Mouse (Mus musculus): ENCODE data around the gene Pnpla3. TPM values are rescaled to one million over a fixed set of nuclear protein-coding genes. Genes with fewer than 3 reads are reported as not detected.

Pnpla3 gene
- polyA plus RNA-seq, 1 experiment from 2014 or later = 0.49 TPM

DNA sequence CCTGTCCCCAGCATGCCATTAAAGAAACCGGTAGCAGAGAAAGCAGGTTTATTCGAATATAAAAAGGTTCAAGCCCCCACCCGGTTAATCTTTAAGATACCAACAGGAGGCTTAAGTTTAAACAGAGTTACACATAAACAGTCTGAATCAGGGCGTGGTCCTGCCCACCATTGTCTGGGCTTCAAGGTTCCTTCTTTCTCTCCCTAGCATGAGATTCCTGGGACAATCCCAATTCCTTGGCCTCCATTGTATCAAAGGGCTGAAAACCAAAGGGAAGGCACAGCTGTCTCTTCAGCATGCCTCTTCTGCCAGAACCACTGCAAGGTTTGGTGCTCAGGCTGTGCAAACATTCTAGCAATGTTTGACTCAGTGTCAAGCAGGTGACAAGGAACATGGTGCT lies 18.6 kb downstream of the Pnpla3 start:
- no peak for DNase-seq (ENCODE audit: low spot score)
- TF ChIP-seq CTCF (IDR thresholded peaks at IDR 0.05) (no peak), EP300 (IDR thresholded peaks at IDR 0.05) (no peak)
- Histone ChIP-seq H3K4me3 (ENCODE audit: low read depth, low read length) (no peak overlapping the region), H3K36me3 (ENCODE audit: insufficient read depth, low read length) (no peaks in the 10 kb centered on the region), H3K4me1 (ENCODE audit: insufficient read depth, low read depth, low read length) (no peaks in the 10 kb centered on the region), H3K27ac (ENCODE audit: low read length) (no peak overlapping the region), H3K4me2 (replicated peaks; ENCODE audit: low read depth, low read length) (no peak overlapping the region), H3K9me3 (ENCODE audit: low read length) (no peaks in the 10 kb centered on the region), H3K9ac (replicated peaks; ENCODE audit: low read depth) (no peak overlapping the region), H3K27me3 (replicated peaks; ENCODE audit: insufficient read depth, low read length) (no peaks in the 10 kb centered on the region)
- WGBS = 54% methylated on average over 4 of the region's 4 CpGs
- ATAC-seq = no peak

DNA sequence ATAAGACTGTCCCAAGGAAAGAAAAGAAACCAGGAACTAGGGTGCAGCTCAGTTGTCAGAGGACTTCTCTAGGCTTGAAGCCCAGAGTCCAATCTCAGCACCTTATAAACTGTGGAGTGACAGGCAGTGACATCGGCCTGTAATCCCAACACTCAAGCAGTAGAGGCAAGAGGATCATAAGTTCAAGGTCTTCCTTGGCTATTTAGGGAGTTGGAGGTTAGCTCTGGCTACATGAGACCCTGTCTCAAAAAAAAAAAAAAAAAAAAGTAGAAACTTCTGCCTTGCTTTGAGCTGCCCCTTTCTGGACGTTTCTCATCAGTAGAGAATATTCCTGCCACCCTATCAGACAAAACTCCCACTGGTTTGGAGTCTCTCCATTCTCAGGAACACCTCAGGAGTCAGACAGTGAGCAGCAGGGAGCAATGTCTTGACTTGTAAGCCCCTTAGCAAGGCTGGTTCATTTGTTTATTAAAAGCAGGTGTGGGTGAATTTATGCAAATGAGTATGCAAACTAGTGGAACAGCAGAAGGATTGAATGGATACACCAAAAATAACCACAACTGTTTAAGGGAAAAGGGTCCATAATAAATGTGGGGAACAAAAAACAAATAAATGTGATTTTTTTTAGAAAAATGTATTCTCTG lies 21.4 kb downstream of the Pnpla3 start:
- Histone ChIP-seq H3K27ac (ENCODE audit: low read length) (no peak overlapping the region), H3K9me3 (ENCODE audit: low read length) (no peaks in the 10 kb centered on the region), H3K4me3 (ENCODE audit: low read depth, low read length) (no peak overlapping the region), H3K4me1 (ENCODE audit: insufficient read depth, low read depth, low read length) (no peaks in the 10 kb centered on the region), H3K36me3 (ENCODE audit: insufficient read depth, low read length) (no peaks in the 10 kb centered on the region), H3K4me2 (replicated peaks; ENCODE audit: low read depth, low read length) (no peak overlapping the region), H3K27me3 (replicated peaks; ENCODE audit: insufficient read depth, low read length) (no peaks in the 10 kb centered on the region), H3K9ac (replicated peaks; ENCODE audit: low read depth) (no peak overlapping the region)
- TF ChIP-seq EP300 (IDR thresholded peaks at IDR 0.05) = no peak
- TF ChIP-seq CTCF (IDR thresholded peaks at IDR 0.05) = no peak
- 44% methylated on average over 2 of the region's 2 CpGs for WGBS
- DNase-seq (ENCODE audit: low spot score) = no peak
- no peak for ATAC-seq

DNA sequence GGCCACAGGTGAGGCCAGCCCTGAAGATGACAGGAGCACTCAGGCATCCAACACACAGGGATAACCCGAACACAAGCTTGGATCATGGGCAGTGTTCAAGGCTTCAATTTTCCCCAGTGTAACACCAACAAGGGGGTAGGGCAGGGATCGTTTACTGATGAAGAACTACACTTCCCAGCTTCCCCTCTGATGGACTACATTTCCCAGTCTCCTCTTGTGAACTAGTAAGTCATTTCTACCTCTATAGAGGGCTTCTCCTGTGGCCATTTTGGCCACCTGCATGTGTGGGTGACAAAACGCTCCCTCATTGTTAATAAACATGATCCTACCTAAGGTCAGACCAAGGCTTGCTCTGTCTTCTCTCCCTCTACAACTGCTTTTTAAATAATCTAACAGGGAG lies 22.2 kb downstream of the Pnpla3 start:
- TF ChIP-seq EP300 (IDR thresholded peaks at IDR 0.05) (no peak), CTCF (IDR thresholded peaks at IDR 0.05) (no peak)
- peak; percentile 35 for DNase-seq (ENCODE audit: low spot score)
- no peaks in the 10 kb centered on the region for H3K9me3 ChIP-seq (ENCODE audit: low read length)
- H3K4me2 ChIP-seq (replicated peaks; ENCODE audit: low read depth, low read length) = no peak overlapping the region
- H3K4me1 ChIP-seq (ENCODE audit: insufficient read depth, low read depth, low read length) = no peaks in the 10 kb centered on the region
- no peak overlapping the region for H3K4me3 ChIP-seq (ENCODE audit: low read depth, low read length)
- H3K27ac ChIP-seq (ENCODE audit: low read length) = no peak overlapping the region
- no peak for ATAC-seq
- no peak overlapping the region for H3K9ac ChIP-seq (replicated peaks; ENCODE audit: low read depth)
- no peaks in the 10 kb centered on the region for H3K36me3 ChIP-seq (ENCODE audit: insufficient read depth, low read length)
- WGBS = 36% methylated on average over 3 of the region's 3 CpGs
- H3K27me3 ChIP-seq (replicated peaks; ENCODE audit: insufficient read depth, low read length) = no peaks in the 10 kb centered on the region

DNA sequence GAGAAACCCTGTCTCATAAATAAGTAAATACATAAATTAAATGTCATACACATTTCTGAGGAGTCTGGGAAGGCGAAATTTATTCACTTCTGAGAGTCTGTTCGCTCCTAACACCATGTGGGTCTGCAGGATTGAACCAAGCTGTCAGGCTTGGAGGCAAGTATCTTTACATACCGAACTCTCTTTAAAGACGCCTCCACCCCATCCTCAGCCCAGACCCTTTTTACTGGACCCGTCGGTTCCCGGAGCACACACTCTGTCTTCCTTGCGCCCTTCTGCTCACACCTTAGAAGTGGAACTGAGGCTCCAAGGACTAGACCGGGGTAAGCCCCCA lies 24.1 kb downstream of the Pnpla3 start:
- DNase-seq (ENCODE audit: low spot score) (no peak), ATAC-seq (peak; percentile 9; the same call in 1 of the 2 replicates)
- Histone ChIP-seq H3K4me1 (ENCODE audit: insufficient read depth, low read depth, low read length) (no peaks in the 10 kb centered on the region), H3K27me3 (replicated peaks; ENCODE audit: insufficient read depth, low read length) (no peaks in the 10 kb centered on the region), H3K4me2 (replicated peaks; ENCODE audit: low read depth, low read length) (peak overlapping the region; percentile 53), H3K36me3 (ENCODE audit: insufficient read depth, low read length) (0 out of 2 replicates have a peak, but pooled peaks cover 10% of the 10 kb centered on the region), H3K9me3 (ENCODE audit: low read length) (no peaks in the 10 kb centered on the region), H3K9ac (replicated peaks; ENCODE audit: low read depth) (peak overlapping the region; percentile 75), H3K27ac (ENCODE audit: low read length) (peak overlapping the region; percentile 91), H3K4me3 (ENCODE audit: low read depth, low read length) (peak overlapping the region; percentile 82)
- 2% methylated on average over 9 of the region's 9 CpGs for WGBS
- TF ChIP-seq EP300 (IDR thresholded peaks at IDR 0.05) = no peak
- no peak for TF ChIP-seq CTCF (IDR thresholded peaks at IDR 0.05)

DNA sequence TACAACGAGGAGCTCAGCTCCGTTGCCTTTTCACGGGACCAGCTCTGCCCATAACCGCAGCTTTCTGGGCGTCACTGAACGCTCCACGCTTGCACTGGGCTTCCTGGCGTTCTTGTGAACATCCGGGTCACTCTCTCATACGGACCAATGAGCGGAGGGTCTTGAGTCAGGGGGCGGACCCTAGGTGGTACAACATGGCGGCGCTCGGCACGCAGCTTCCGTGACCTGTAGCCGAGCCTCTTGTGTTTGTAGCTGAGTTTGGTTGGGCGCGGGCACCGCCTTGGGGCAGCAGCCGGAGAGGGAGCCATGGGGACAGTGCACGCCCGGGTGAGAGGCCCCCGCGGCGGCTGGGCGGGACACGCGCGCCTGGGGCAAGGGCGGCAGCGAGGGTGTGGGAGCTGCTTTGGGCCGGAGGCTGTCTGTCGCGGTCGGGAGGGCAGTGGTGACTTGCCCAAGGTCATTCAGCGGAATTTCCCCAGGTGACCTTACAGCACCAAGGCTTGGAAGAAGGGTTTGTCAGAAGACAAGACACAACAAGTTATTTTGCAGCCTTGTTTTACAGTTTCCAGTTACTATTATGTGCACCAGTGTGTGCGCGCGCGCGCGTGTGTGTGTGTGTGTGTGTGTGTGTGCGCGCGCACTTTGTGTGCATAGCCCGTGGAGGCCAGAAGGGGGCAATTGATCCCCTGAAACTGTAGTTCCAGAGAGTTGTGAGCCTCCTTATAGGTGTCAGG lies 24.6 kb downstream of the Pnpla3 start, which contains the start of gene Samm50:
Samm50 (plus strand) TSS at position 184 of the 734 bp plus-strand sequence.
- no peaks in the 10 kb centered on the region for H3K9me3 ChIP-seq (ENCODE audit: low read length)
- H3K27ac ChIP-seq (ENCODE audit: low read length) = peak within 1 kb of the TSS; percentile 91
- no peaks in the 10 kb centered on the region for H3K4me1 ChIP-seq (ENCODE audit: insufficient read depth, low read depth, low read length)
- DNase-seq (ENCODE audit: low spot score) (peak; percentile 98), ATAC-seq (peak; percentile 100)
- TF ChIP-seq CTCF (IDR thresholded peaks at IDR 0.05) = peak; percentile 33
- no peak for TF ChIP-seq EP300 (IDR thresholded peaks at IDR 0.05)
- peak within 1 kb of the TSS; percentile 53 for H3K4me2 ChIP-seq (replicated peaks; ENCODE audit: low read depth, low read length)
- H3K9ac ChIP-seq (replicated peaks; ENCODE audit: low read depth) = peak within 1 kb of the TSS; percentile 75
- H3K36me3 ChIP-seq (ENCODE audit: insufficient read depth, low read length) = peaks cover 14% of the 10 kb centered on the region; the same call in 1 of the 2 replicates
- no peaks in the 10 kb centered on the region for H3K27me3 ChIP-seq (replicated peaks; ENCODE audit: insufficient read depth, low read length)
- peak within 1 kb of the TSS; percentile 82 for H3K4me3 ChIP-seq (ENCODE audit: low read depth, low read length)
- WGBS = 5% methylated on average over 48 of the region's 48 CpGs

DNA sequence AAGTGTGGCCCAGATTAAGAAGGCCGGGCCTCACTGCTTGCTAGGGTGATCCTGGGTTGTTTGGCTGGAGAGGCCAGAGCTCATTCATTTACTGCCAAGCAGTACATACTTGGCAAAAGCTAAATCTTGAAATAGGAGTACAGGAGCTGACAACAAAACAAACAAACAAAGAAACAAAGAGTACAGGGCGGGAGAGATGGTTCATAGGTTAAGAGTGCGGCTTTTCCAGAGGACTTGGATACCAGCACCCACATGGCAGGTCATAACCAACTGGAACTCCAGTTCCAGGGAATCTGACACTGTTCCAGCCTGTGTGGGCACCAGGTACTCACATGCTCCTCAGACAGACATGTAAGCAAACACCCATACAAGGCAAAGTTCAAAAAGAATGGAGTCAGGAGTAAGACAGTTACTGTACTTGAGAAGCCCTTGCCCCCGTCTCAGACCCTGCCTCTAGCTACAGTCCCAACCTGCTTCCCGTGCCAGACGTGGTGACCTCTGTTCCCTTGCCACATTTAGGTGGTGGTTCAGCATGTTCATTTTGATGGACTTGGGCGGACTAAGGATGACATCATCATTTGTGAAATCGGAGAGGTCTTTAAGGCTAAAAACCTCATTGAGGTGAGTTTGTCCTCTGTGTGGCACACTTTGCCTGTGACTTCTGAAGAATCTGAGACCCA lies 29.0 kb downstream of the Pnpla3 start:
- no peak overlapping the region for H3K27ac ChIP-seq (ENCODE audit: low read length)
- ATAC-seq (no peak), DNase-seq (ENCODE audit: low spot score) (no peak)
- H3K36me3 ChIP-seq (ENCODE audit: insufficient read depth, low read length) = peaks cover 57% of the 10 kb centered on the region
- H3K9me3 ChIP-seq (ENCODE audit: low read length) = no peaks in the 10 kb centered on the region
- WGBS = 76% methylated on average over 8 of the region's 8 CpGs
- H3K4me1 ChIP-seq (ENCODE audit: insufficient read depth, low read depth, low read length) = no peaks in the 10 kb centered on the region
- H3K27me3 ChIP-seq (replicated peaks; ENCODE audit: insufficient read depth, low read length) = no peaks in the 10 kb centered on the region
- no peak for TF ChIP-seq CTCF (IDR thresholded peaks at IDR 0.05)
- TF ChIP-seq EP300 (IDR thresholded peaks at IDR 0.05) = no peak
- no peak overlapping the region for H3K9ac ChIP-seq (replicated peaks; ENCODE audit: low read depth)
- no peak overlapping the region for H3K4me3 ChIP-seq (ENCODE audit: low read depth, low read length)
- no peak overlapping the region for H3K4me2 ChIP-seq (replicated peaks; ENCODE audit: low read depth, low read length)
